Mouse (Mus musculus) left cerebral cortex, adult 18-20 months (tissue): Measurements from ENCODE around the gene Zmynd10. TPM values are rescaled to one million over a fixed set of nuclear protein-coding genes. Genes with fewer than 3 reads are reported as not detected.
A peak's percentile ranks its signal among the peaks of the same experiment; 100 is the strongest.

Experiments
- DNase-seq, 2 experiments: peaks; one replicate each; pipeline ENCODE4 v3.0.0; 2021 to 2022; ENCODE audit warnings: low spot score in 2 of 2, mixed read lengths in 1 of 2
- total RNA-seq, 2 experiments: library from RNA; stranded (reverse); gene quantifications; 2 replicates each; pipeline ENCODE4 v1.2.3; 2021

The Zmynd10 gene
- total RNA-seq, 2 experiments from 2014 or later: 6.1 to 7.2 TPM

- no peak for DNase-seq
These were observed 7.2 kb upstream of the Zmynd10 start for GRCm38 (mm10) chr9:107539940-107540339.

- no peak for DNase-seq
These were observed 6.7 kb upstream of the Zmynd10 start for GRCm38 (mm10) chr9:107540420-107540819.

- no peak for DNase-seq
These were observed 6.1 kb upstream of the Zmynd10 start for GRCm38 (mm10) chr9:107541005-107541404.

- peak; percentile 92 to 95 for DNase-seq
These were observed 5.4 kb upstream of the Zmynd10 start, which contains the start of the genes Cyb561d2 and Nprl2 for GRCm38 (mm10) chr9:107541474-107542351. Gene Cyb561d2, minus strand, starts transcription at chr9:107542193. Gene Nprl2, plus strand, starts transcription at chr9:107542226.

- no peak for DNase-seq
These were observed 4.8 kb upstream of the Zmynd10 start for GRCm38 (mm10) chr9:107542352-107542686.

GRCm38 (mm10) chr9:107542721-107543120 is 4.4 kb upstream of the Zmynd10 start:
- DNase-seq: no peak

GRCm38 (mm10) chr9:107543299-107543698 is 3.8 kb upstream of the Zmynd10 start:
- no peak for DNase-seq

- no peak for DNase-seq
These were observed 2.9 kb upstream of the Zmynd10 start for GRCm38 (mm10) chr9:107544196-107544700.

- DNase-seq: no peak
These were observed 2.4 kb upstream of the Zmynd10 start for GRCm38 (mm10) chr9:107544729-107545128.

- DNase-seq: no peak
These were observed 1.9 kb upstream of the Zmynd10 start for GRCm38 (mm10) chr9:107545199-107545598.

GRCm38 (mm10) chr9:107545602-107546001 is 1.5 kb upstream of the Zmynd10 start:
- peak in 1 of 2 experiments; percentile 77 for DNase-seq

GRCm38 (mm10) chr9:107547957-107548356 is 859 bp downstream of the Zmynd10 start:
- DNase-seq: no peak

GRCm38 (mm10) chr9:107548820-107549219 is 1.7 kb downstream of the Zmynd10 start:
- no peak for DNase-seq

GRCm38 (mm10) chr9:107549297-107550074 is 2.4 kb downstream of the Zmynd10 start:
- DNase-seq: no peak

GRCm38 (mm10) chr9:107550491-107551116 is 3.5 kb downstream of the Zmynd10 start:
- DNase-seq: no peak

GRCm38 (mm10) chr9:107551117-107551889 is 4.2 kb downstream of the Zmynd10 start, which contains the start of gene Rassf1:
Gene Rassf1, plus strand, starts transcription at chr9:107551555.
- no peak for DNase-seq

- no peak for DNase-seq
These were observed 4.8 kb downstream of the Zmynd10 start for GRCm38 (mm10) chr9:107551890-107552355.

- DNase-seq: no peak
These were observed 5.7 kb downstream of the Zmynd10 start for GRCm38 (mm10) chr9:107552690-107553393.

- DNase-seq: no peak
These were observed 6.6 kb downstream of the Zmynd10 start for GRCm38 (mm10) chr9:107553541-107554318.
